Mouse (Mus musculus): ENCODE results near the gene Gm32687.
"Not testable (repeated sequence)": the region's sequence is repeated elsewhere in the genome, so short reads cannot be mapped to it uniquely, and the experiment has no call there.

Gene Gm32687

DNA sequence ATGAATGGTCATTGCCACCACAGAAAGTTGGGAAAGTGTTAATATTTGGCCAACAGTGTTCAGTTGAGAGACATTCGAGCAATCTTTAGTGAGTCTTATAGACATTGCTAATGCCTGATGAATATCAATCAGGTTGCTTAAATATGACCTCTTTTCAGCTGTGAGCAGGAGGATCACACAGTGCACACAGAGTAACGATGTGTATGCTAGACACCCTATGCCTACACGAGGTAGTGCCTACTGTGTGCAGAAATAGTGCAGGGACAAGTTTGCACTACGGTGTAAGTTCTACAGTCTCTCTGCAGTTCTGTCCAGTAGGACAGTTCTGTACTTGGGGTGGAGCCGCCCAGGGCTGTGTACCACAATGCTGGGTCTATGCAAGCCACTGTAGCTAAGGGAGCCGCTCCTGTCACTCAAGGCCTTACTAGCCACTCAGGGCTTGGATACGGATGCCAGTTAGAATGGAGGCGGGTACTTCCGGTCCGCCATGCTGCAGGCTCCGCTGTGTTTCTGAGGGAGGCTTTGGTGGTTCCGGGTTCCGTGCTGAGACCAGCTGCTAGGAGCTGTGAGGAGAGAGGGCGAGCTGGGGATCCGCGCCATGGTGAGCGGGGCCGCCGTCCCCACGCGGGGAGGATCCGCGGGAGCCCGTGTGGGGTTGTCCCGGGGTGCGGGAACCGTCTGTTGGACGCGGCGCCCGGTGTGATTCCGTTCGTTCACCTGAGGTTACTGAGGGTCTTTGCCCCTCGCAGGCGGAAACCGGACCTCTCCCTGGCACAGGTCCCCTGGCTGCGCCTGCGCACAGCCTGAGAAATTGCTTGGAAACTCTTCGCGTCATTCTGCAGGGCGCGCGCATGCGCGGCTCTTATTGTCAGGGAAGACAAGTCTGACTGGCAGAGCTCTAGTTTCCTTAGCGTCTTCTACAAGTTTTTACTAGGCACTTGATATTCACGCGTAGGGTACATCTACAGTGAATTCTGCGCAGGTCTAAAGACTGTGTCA, at the start of gene Gm32687:
Gm32687 (plus strand) TSS at position 526 of the 999 bp plus-strand sequence.
- DNase-seq (ENCODE audit: low read depth) = not testable (repeated sequence)

GRCm38 (mm10) chr10:81846219-81846618, 17.5 kb upstream of the Gm32687 start:
- not testable (repeated sequence) for DNase-seq (ENCODE audit: low read depth)

DNA sequence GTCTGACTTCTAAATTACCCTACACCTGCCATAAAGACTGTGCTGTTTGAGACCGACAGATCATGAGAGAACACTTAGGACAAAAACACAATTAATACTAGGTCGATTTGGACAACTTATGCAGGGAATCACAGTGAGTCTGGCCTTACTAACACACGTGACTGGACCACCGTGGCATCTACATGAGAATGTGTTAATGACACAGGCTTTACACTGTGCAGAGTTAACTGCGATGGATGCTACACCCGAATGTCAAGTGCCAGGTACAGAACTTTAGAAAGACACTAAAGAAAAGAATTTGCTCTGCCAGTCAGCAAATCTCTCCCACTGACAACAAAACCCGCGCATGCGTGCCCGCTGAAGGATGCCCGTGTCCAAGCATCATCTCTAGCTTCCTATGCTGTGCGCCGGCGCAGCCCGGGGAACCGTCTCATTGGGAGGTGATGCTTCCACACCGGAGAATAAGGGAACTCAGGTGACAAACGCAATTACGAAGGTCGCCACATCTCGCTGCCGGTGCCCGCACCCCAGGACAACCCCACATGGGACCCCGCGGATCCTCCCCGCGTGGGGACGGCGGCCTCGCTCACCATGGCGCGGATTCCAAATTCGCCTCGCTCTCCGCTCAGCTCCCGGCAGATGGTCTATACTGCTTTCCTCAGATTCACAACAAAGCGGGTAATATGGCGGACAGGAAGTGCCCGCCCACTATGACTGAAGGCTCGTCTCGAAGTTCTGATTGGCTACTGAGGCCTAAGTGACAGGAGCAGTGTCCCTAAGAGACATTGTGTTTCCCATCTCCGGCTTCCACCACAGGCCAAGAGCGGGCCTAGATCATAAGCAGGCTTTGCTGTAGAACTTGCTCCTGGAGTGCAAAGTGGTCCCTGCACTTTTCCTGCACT, 66.4 kb downstream of the Gm32687 start, which contains the start of gene Zfp781:
Zfp781 (minus strand) TSS at position 639 of the 902 bp plus-strand sequence.
- not testable (repeated sequence) for DNase-seq (ENCODE audit: low read depth)

Data from NIH3T3 (cell line).